Mouse (Mus musculus): ENCODE measurements around the gene Clec16a.
A peak's percentile ranks its signal among the peaks of the same experiment; 100 is the strongest.

The Clec16a gene

DNA sequence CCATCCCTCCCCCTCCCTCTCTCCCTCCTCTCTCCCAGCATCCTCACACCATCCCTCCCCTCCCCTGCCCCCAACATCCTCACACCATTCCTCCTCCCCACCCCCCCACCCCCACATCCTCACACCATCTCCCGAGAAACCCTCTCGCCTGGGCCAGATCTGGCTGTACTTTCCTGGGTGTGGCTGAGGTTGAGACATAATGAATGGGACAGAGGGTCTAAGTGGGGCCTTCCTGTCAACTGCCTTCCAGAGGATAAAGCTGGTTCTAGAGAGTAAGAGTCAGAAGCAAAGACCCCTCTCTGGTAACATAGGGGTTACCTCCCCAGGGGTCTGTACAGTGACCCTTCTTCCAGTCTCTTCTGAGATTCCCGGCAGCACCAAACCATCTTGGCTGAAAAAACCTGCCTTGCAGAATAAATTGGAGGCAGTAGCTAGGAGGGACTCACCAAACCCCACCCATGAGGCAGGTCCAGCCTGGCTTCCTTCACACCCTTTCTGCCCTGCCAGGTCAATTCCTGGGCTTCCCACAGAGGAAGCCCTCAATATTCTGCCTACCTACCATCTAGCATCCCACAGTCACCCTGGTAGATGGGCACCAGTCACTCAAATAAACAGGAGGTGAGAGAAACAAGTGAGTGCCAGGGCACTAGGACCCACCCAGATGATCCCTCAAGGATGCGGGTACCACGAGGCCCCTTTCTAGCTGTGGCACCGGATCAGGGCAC lies 218.6 kb downstream of the Clec16a start:
- no peak for DNase-seq (ENCODE audit: low spot score)

DNA sequence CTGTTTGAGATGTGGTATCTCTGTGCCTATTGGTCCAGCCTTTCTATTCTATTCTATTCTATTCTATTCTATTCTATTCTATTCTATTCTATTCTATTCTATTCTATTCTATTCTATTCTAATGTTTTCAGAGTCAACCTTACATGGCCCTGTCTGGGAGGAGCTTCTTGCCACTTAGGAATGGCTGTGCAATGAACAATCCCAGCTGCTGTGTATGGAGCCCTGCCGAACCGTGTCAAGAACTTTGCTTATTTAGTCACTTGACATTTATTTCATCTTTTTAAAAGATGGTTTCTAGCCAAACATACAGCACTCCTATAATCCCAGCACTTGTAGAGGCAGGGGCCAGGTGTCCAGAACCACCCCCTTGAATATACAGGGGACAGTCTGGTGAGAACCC lies 219.2 kb downstream of the Clec16a start:
- no peak for DNase-seq (ENCODE audit: low spot score)

DNA sequence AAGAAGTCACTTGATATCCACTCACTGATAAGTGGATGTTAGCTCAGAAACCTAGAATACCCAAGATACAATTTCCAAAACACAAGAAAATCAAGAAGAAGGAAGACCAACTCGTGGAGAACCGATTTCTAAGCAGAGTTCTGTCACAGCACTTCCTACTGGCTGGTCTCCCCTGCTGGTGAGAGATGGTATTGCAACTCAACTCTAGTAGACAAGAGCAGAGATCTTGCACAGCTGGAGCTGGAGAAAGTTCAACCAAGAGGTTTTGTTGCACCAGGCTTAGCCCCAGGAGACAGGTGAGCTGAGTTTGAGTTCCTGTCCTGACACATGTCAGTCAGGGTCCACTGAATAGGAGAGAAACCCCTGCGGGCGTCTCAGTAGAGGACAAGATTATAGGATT lies 222.0 kb downstream of the Clec16a start:
- DNase-seq (ENCODE audit: low spot score) = peak; percentile 83

DNA sequence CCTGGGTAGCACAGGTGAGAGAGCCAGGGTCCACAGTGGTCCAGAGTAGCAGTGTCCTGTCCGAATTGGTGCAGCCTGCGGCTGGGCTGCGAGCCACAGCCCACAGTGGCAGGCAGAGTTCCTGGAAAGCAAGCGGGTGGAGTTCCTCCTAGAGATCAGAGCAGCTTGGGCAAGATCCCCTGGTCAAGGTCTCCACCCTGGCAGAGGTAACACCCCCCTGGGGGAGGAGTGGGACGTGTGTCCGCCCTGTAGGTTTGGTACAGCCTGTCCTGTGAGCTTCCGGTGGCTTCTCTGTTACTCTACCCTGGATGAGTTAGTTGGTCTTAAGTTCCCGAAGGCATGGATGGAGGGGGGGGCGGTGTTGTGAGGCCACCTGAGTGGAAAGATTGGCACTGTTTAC lies 223.7 kb downstream of the Clec16a start:
- no peak for DNase-seq (ENCODE audit: low spot score)

GRCm38 (mm10) chr16:10769661-10770060 lies 224.5 kb downstream of the Clec16a start:
- no peak for DNase-seq (ENCODE audit: low spot score)

- no peak for DNase-seq (ENCODE audit: low spot score)
These were observed 225.6 kb downstream of the Clec16a start for GRCm38 (mm10) chr16:10770531-10771325.

DNA sequence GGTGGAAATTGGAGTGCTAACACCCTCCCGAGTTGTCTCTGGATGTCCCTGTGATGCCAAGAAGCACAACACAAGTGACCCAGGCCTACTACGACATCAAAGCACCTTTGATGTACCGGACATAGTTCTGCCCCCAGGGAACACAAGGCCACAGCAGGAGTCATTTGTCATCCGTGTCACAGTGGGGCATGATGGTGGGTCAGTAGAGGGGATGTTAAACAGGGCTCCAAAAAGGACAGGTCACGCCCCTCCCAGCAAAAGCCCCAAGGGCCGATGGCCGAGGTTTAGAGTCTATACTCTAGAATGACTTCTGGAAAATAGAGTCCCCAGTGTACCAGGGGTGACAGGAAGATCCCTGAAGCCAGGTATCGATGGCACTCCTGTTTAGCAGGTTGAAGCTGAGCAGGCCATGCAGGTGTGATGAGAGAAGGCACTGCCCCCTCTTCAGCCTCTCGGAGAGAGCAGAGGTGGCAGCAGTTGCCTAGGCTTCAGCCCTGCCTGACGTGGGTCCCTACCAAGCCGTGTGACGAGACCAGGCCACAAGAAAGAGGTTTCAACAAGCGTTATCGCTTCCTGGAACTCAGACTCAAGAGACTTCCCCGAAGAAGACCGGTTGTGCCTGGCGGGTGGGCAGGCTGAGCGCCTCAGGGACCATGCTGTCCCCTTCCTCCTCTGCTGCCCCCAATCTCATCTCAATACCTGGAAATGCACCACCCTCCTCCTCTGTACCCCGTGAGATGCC lies 226.8 kb downstream of the Clec16a start:
- DNase-seq (ENCODE audit: low spot score) = no peak

- no peak for DNase-seq (ENCODE audit: low spot score)
These were observed 228.4 kb downstream of the Clec16a start for GRCm38 (mm10) chr16:10773543-10773942.

DNA sequence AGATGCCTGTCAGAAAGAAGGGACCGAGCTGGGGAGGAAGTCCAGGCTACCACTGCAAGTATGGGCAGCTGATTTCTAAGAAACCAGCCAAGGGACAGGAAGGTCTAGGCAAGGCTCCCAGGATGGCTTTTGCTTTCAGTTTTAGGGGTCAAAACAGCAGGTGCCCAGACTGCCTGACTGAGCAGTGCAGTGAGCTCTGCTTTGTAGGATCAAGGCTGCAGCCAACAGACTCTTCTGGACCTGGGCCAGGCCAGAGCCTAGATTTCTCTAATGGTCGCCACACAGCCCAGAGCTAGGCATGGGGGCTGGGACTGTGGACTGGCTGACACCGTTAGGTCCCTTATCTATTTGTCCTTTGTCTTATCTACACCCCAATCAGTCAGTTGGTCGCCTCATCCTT lies 229.6 kb downstream of the Clec16a start:
- DNase-seq (ENCODE audit: low spot score) = no peak

GRCm38 (mm10) chr16:10776322-10776721 lies 231.2 kb downstream of the Clec16a start:
- no peak for DNase-seq (ENCODE audit: low spot score)

- DNase-seq (ENCODE audit: low spot score) = no peak
These were observed 232.5 kb downstream of the Clec16a start for GRCm38 (mm10) chr16:10777579-10778160.

DNA sequence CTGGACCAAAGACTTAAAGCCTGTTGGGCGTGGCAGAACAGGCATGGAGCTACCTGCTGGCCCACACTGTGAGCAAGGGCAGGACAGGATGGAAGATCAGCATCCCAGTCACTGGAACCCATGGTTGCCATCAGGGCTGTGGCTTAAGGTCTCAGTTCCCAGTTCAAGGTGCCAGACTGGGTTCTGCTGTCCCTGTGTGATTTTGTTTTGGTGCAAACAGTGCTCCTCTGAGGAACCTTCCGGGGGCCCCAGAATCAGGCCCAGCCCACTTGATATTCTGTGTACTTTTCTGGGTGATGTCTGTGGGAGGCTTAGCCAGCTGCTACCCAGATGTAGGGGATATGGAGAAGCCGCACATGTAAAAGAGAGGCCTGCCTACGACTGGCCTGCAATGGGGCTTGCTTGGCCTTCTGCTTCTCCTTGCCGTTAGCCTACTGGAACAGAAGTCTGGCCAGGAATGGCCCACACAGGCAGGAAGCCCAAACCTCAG lies 235.5 kb downstream of the Clec16a start:
- DNase-seq (ENCODE audit: low spot score) = no peak

DNA sequence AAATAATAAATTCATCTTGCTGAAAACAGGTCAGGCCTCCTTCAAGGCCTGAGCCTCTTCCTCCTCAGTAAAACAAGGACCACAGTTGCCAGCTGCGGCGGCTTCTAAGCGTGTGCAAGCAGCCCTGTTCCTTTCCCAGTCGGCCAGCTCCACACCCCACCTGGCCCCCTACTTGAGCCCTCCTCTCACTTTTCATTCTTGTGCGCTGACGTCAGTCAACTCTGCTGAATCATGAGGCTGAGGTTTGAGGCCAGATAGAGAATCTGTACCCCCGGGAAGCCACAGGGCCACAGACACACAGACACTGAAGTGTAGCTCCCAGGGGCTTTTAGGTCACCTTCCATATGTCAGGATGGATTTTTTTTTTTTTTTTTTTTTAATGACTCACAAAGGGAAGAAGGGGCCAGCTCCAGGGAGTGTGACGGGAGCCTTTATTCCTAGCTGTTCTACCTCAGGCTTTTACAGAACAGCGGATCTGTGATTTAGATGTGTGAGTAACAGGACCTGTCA lies 236.8 kb downstream of the Clec16a start:
- DNase-seq (ENCODE audit: low spot score) = no peak

DNA sequence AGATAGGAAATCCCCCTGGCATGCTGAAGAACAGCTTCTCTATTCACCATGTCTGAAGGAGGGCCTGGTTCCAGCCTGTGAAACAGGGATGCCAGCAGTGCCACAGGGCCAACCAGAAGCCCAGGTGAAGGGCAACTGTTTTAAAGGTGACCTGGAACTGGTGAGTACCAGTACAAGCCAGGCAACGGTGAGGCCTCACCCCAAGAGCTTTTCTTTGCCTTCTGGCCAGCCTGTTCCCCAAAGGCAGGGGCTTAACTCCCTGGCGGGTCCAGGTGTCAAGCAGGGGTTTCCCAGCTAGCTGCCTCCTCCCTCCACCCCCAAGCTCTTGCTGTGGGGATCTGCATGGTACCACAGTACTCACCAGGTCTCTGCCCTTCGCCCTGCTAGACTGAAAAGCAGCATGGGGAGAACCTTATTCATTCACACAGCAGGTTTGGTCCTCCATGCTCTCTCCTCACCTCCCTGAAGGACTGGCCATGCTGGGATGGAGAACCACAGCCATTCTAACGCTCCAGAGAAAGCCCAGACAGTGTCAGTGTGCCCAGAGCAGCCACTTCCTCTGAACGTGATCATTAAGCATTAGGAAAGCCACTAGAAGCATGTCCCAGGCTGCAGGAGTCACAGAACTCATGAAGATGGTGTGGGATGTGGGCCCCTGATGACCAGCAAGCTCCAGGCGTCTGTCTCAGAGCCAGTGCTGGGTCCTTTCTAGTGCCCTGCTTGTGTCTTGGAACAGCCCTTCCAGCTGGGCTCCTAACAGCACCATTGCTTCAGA lies 237.4 kb downstream of the Clec16a start:
- no peak for DNase-seq (ENCODE audit: low spot score)

DNA sequence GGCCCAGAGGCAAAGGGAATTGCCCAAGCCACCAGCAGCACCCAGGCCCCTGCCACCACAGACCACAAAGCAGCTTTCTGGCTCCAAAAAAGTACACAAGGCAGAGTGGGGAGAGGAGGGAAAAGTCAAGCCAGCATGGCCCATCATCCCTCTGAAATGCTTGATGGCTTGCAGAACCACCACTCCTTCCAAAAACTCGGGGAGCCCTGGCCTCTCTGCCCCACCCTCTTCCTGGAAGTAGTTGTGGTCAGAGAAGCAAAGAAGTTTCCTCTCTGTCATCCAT lies 238.0 kb downstream of the Clec16a start:
- DNase-seq (ENCODE audit: low spot score) = no peak

- no peak for DNase-seq (ENCODE audit: low spot score)
These were observed 238.3 kb downstream of the Clec16a start for GRCm38 (mm10) chr16:10783451-10783850.

GRCm38 (mm10) chr16:10783883-10784792 lies 239.0 kb downstream of the Clec16a start:
- peak; percentile 69 for DNase-seq (ENCODE audit: low spot score)

- peak; percentile 97 for DNase-seq (ENCODE audit: low spot score)
These were observed 239.7 kb downstream of the Clec16a start for GRCm38 (mm10) chr16:10784793-10785370.

DNA sequence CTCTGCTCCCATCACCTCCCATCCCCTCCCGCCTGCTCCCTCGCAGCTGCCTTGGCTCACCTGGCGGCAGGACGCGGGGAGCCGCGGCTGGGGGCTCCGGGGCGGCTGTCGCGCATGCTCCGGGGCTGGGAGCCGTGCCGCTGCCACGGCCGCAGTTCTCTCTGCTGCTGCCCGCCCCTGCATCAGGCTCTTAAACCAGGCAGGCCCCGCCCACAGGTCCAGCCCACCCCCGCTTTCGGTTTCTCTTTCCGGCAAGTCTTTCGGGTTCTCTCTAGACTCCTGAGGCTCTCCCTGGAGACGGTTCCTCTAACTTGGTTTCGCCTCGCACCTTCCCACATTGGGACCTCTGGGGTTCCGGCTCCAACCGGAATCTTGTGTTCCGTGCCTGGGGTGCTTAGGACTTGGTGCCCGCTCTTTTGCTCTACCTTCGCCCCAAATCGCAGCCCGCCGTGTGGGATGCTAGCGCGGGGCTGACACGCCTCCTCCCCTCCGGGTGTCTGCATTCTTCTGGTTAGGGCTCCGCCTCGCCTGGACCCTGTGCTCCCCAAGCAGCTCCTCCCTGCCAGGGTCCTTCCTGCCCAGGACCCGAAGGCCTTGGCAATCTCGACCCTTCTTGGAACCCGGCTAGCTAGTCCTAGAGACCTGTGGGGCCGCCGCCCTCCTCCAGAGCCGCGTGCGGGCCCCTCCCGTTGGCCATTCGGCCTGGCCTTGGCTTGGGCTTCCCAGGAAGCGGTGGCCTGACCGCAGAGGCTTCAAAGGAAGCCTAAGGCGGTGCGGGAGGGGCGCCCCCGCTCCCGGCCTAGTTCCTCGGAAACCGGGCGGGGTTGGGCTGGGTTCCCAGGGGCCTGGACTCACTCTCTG lies 240.5 kb downstream of the Clec16a start, which contains the start of gene Socs1:
TSS of gene Socs1 (minus strand) at position 166 of the 861 bp plus-strand sequence.
- DNase-seq (ENCODE audit: low spot score) = peak; percentile 94

Data from testis, postnatal 10 days (tissue).